Mouse (Mus musculus) megakaryocyte, embryonic 14.5 days (primary cell): ENCODE data around the gene Wnt9a.

ENCODE experiments used
- FLI1 ChIP-seq: IDR thresholded peaks from 2 replicates; pipeline ENCODE4 v1.6.1; 2012; ENCODE audit warnings: low read length, inconsistent platforms, mixed read lengths
- GATA1 ChIP-seq: IDR thresholded peaks from 3 replicates; pipeline ENCODE4 v1.6.1; 2012; ENCODE audit warnings: mixed read lengths, low read length, inconsistent platforms, borderline replicate concordance

DNA sequence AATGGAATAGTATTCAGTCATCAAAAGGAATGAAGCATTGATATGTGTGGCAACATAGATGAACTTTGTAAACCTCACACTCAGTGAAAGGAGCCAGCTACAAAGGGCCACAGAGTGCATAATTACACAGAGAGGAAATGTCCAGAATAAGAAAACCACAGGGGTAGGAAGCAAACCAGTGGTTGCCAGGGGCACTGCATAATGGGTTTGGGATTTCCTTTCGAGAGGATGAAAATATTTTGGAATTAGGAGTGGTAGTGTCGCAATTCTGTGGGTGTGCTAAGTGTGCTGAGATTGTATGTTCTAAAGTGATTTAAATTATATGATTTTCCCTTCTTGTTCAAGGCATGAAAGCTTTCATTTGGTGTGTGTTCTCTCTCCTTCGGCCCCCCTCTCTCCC lies 32.5 kb upstream of the Wnt9a start:
- TF ChIP-seq GATA1: no peak
- TF ChIP-seq FLI1: no peak
